Comparison of ENCODE assay signal across 8 mouse cellular contexts in the genomic region with DNA sequence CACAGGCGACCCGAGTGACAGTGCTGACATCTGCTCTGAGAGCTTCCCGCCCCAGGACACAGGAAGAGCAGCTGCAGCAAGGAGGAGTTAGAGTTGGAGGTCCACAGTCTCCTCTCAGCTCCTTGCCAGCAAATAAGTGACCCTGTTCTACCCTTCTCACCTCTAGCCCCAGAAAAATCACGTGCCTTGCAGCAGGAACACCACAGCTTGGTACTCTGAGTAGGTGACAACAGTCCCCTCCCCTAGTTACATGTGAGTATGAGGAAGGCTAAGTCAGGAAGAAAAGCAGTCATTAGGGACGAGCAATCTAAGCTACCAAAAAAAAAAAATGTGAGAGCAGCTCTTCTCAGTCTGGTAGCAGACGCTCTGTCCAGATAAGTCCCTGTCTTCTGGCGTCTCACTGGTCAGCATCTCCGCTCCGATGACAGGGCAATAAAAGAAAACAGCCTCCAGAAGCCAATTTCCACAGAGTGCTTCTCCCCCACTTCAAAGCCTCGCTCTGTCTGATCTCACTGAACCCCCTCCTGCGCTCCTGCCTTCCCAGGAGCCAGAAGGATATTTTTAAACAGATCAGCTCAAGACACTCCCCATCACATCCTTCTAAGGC. TPM values are rescaled to one million over a fixed set of nuclear protein-coding genes. Genes with fewer than 3 reads are reported as not detected.
A peak's percentile ranks its signal among the peaks of the same experiment; 100 is the strongest.
DNase-seq lines count a peak whose midpoint lies in the region; ATAC-seq and TF ChIP-seq lines count a peak whose summit lies in the region.

No protein-coding gene starts in this region.

- peak overlapping the region; percentile 0; the same call in 1 of the 2 replicates for H3K4me3 ChIP-seq in heart, adult 2 months
- H3K4me3 ChIP-seq in forebrain, embryonic 15.5 days, result no peak overlapping the region
- no peak overlapping the region for H3K4me3 ChIP-seq in limb, embryonic 15.5 days
- no peak overlapping the region for H3K4me3 ChIP-seq in stomach, embryonic 15.5 days (replicated peaks)

- peaks cover 14% of the 10 kb centered on the region for H3K79me2 ChIP-seq in heart, adult 2 months (replicated peaks; ENCODE audit: control insufficient read depth, insufficient read depth, low read length)

- no peak overlapping the region for H3K4me2 ChIP-seq in forebrain, embryonic 15.5 days (replicated peaks)
- peak overlapping the region; percentile 12; the same call in 1 of the 2 replicates for H3K4me2 ChIP-seq in limb, embryonic 15.5 days
- 0 out of 2 replicates have a peak overlapping the region, but pooled peaks have one; percentile 5 for H3K4me2 ChIP-seq in stomach, embryonic 15.5 days

- peaks cover 13% of the 10 kb centered on the region for H3K36me3 ChIP-seq in heart, adult 2 months (ENCODE audit: control insufficient read depth, insufficient read depth, low read length)
- H3K36me3 ChIP-seq in forebrain, embryonic 15.5 days, result no peaks in the 10 kb centered on the region
- H3K36me3 ChIP-seq in limb, embryonic 15.5 days, result no peaks in the 10 kb centered on the region
- no peaks in the 10 kb centered on the region for H3K36me3 ChIP-seq in stomach, embryonic 15.5 days

- peak; percentile 20; the same call in 1 of the 2 replicates for TF ChIP-seq POLR2A in heart, adult 2 months (IDR thresholded peaks at IDR 0.05; ENCODE audit: insufficient read depth, low read depth, low read length)

- peak; percentile 26 for ATAC-seq in activated CD4-positive, CD25-positive, alpha-beta regulatory T cell, adult 4 months
- no peak for ATAC-seq in forebrain, embryonic 15.5 days (replicated peaks)
- no peak for ATAC-seq in limb, embryonic 15.5 days (ENCODE audit: insufficient number of reproducible peaks, low FRiP score, low TSS enrichment, low read depth)
- no peak; the same call in 1 of the 2 replicates for ATAC-seq in stomach, embryonic 15.5 days (ENCODE audit: insufficient read depth, low FRiP score, low read depth)

- peak overlapping the region; percentile 78 for H3K27ac ChIP-seq in heart, adult 2 months
- 0 out of 2 replicates have a peak overlapping the region, but pooled peaks have one; percentile 24 for H3K27ac ChIP-seq in forebrain, embryonic 15.5 days (replicated peaks)
- no peak overlapping the region for H3K27ac ChIP-seq in limb, embryonic 15.5 days
- peak overlapping the region; percentile 49; the same call in 1 of the 2 replicates for H3K27ac ChIP-seq in stomach, embryonic 15.5 days

- peak in 1 of 2 experiments; percentile 29 for DNase-seq in heart, adult 2 months
- DNase-seq in heart, adult 8-10 months (ENCODE audit: low spot score), result no peak
- no peak for DNase-seq in layer of hippocampus, postnatal 14 days (ENCODE audit: low spot score in 2 of 2)
- DNase-seq in left cerebral cortex, adult 9 months (ENCODE audit: low spot score in 2 of 2), result no peak

- H3K9me3 ChIP-seq in forebrain, embryonic 15.5 days, result no peaks in the 10 kb centered on the region
- no peaks in the 10 kb centered on the region for H3K9me3 ChIP-seq in limb, embryonic 15.5 days
- no peaks in the 10 kb centered on the region for H3K9me3 ChIP-seq in stomach, embryonic 15.5 days

- peaks cover 28% of the 10 kb centered on the region for H3K4me1 ChIP-seq in heart, adult 2 months (ENCODE audit: control insufficient read depth, insufficient read depth, low read length)
- H3K4me1 ChIP-seq in forebrain, embryonic 15.5 days, result peaks cover 49% of the 10 kb centered on the region
- peaks cover 28% of the 10 kb centered on the region for H3K4me1 ChIP-seq in limb, embryonic 15.5 days
- peaks cover 19% of the 10 kb centered on the region for H3K4me1 ChIP-seq in stomach, embryonic 15.5 days

- H3K9ac ChIP-seq in heart, adult 2 months (ENCODE audit: low read depth, low read length), result peak overlapping the region; percentile 29; the same call in 1 of the 2 replicates
- H3K9ac ChIP-seq in forebrain, embryonic 15.5 days (replicated peaks), result no peak overlapping the region
- no peak overlapping the region for H3K9ac ChIP-seq in limb, embryonic 15.5 days
- H3K9ac ChIP-seq in stomach, embryonic 15.5 days, result no peak overlapping the region

- H3K27me3 ChIP-seq in heart, adult 2 months (ENCODE audit: control insufficient read depth, insufficient read depth, low read length), result no peaks in the 10 kb centered on the region
- H3K27me3 ChIP-seq in forebrain, embryonic 15.5 days, result no peaks in the 10 kb centered on the region
- H3K27me3 ChIP-seq in limb, embryonic 15.5 days, result no peaks in the 10 kb centered on the region
- no peaks in the 10 kb centered on the region for H3K27me3 ChIP-seq in stomach, embryonic 15.5 days (replicated peaks)

- intact Hi-C loops in heart, adult 2 months (cut with DNase I), result loop anchor here (10.0 kb wide), 1 partner anchor 230 kb away; no protein-coding TSS in a partner anchor

- TF ChIP-seq EP300 in heart, adult 2 months (IDR thresholded peaks at IDR 0.05; ENCODE audit: insufficient read depth, low read depth, low read length), result peak; percentile 41; the same call in 1 of the 2 replicates

- WGBS in heart, adult 2 months, result 8% methylated on average over 11 of the region's 11 CpGs
- WGBS in forebrain, embryonic 15.5 days, result 68% methylated on average over 11 of the region's 11 CpGs
- WGBS in limb, embryonic 15.5 days, result 23% methylated on average over 11 of the region's 11 CpGs
- WGBS in stomach, embryonic 15.5 days, result 25% methylated on average over 11 of the region's 11 CpGs

- TF ChIP-seq CTCF in heart, adult 2 months (IDR thresholded peaks at IDR 0.05), result no peak

RNA-seq across cellular contexts. Expression of a gene that starts 6.1 kb away (rescaled TPM):
- 100 to 1,000 TPM; 159 to 205 TPM for total RNA-seq in heart, adult 2 months (2021)
- polyA plus RNA-seq in heart, adult 2 months (2012; rRNA removed), result 50.7 and 91.1 TPM in 2 replicates
- 100 to 1,000 TPM; 163 to 187 (median 182) TPM for total RNA-seq in heart, adult 8-10 months (2022)
- 1 to 10 TPM; 6.0 to 9.6 TPM for polyA plus RNA-seq in activated CD4-positive, CD25-positive, alpha-beta regulatory T cell, adult 4 months (2017; shearing (Covaris generic))
- 25.9 and 26.1 TPM in 2 replicates for polyA plus RNA-seq in forebrain, embryonic 15.5 days (2015; fragmentation: Nextera tagmentation; extraction: Ambion mirVana)
- polyA plus RNA-seq in limb, embryonic 15.5 days (2015; fragmentation: Nextera tagmentation; extraction: Ambion mirVana), result 23.1 and 23.3 TPM in 2 replicates
- polyA plus RNA-seq in stomach, embryonic 15.5 days (2015; fragmentation: Nextera tagmentation; extraction: Ambion mirVana), result 17.8 and 19.6 TPM in 2 replicates
- 10 to 100 TPM; 87.7 to 90.7 TPM for total RNA-seq in layer of hippocampus, postnatal 14 days (2021)

RNA-seq across cellular contexts. Expression of a gene that starts 19.2 kb away (rescaled TPM):
- 100 to 1,000 TPM; 482 to 571 TPM for total RNA-seq in heart, adult 2 months (2021)
- polyA plus RNA-seq in heart, adult 2 months (2012; rRNA removed), result 168 and 230 TPM in 2 replicates
- 100 to 1,000 TPM; 525 to 697 (median 601) TPM for total RNA-seq in heart, adult 8-10 months (2022)
- 1,000 to 10,000 TPM; 1,893 to 2,041 TPM for polyA plus RNA-seq in activated CD4-positive, CD25-positive, alpha-beta regulatory T cell, adult 4 months (2017; shearing (Covaris generic))
- polyA plus RNA-seq in forebrain, embryonic 15.5 days (2015; fragmentation: Nextera tagmentation; extraction: Ambion mirVana), result 398 and 410 TPM in 2 replicates
- polyA plus RNA-seq in limb, embryonic 15.5 days (2015; fragmentation: Nextera tagmentation; extraction: Ambion mirVana), result 551 and 611 TPM in 2 replicates
- polyA plus RNA-seq in stomach, embryonic 15.5 days (2015; fragmentation: Nextera tagmentation; extraction: Ambion mirVana), result 603 and 609 TPM in 2 replicates
- 100 to 1,000 TPM; 457 to 460 TPM for total RNA-seq in layer of hippocampus, postnatal 14 days (2021)

RNA-seq across cellular contexts. Expression of a gene that starts 35.0 kb away (rescaled TPM):
- total RNA-seq in heart, adult 2 months (2021), result 10 to 100 TPM; 22.6 to 23.1 TPM
- polyA plus RNA-seq in heart, adult 2 months (2012; rRNA removed), result 9.8 and 13.8 TPM in 2 replicates
- 10 to 100 TPM; 22.8 to 26.9 (median 24.1) TPM for total RNA-seq in heart, adult 8-10 months (2022)
- 1 to 10 TPM; 6.4 to 7.0 TPM for polyA plus RNA-seq in activated CD4-positive, CD25-positive, alpha-beta regulatory T cell, adult 4 months (2017; shearing (Covaris generic))
- 18.1 and 20.8 TPM in 2 replicates for polyA plus RNA-seq in forebrain, embryonic 15.5 days (2015; fragmentation: Nextera tagmentation; extraction: Ambion mirVana)
- polyA plus RNA-seq in limb, embryonic 15.5 days (2015; fragmentation: Nextera tagmentation; extraction: Ambion mirVana), result 3.8 and 4.1 TPM in 2 replicates
- 4.8 and 5.6 TPM in 2 replicates for polyA plus RNA-seq in stomach, embryonic 15.5 days (2015; fragmentation: Nextera tagmentation; extraction: Ambion mirVana)
- total RNA-seq in layer of hippocampus, postnatal 14 days (2021), result 100 to 1,000 TPM; 180 to 193 TPM
